Mouse (Mus musculus): ENCODE results near the gene 3110009E18Rik. TPM values are rescaled to one million over a fixed set of nuclear protein-coding genes. Genes with fewer than 3 reads are reported as not detected.

The 3110009E18Rik gene
- total RNA-seq, 4 experiments from 2014 or later: 4.8 to 7.3 (median 6.0) TPM

Other genes starting within 250 kb of the 3110009E18Rik start
- gene Tmem177, start 208.0 kb upstream of the 3110009E18Rik start, total RNA-seq (2022): 1 to 10 TPM; 7.0 to 9.3 (median 7.8) TPM
- under 1 TPM; 0.33 to 0.63 (median 0.53) TPM for gene Cfap221, start 124.0 kb upstream of the 3110009E18Rik start, total RNA-seq (2022)
- gene Sctr, start 114.3 kb upstream of the 3110009E18Rik start, total RNA-seq (2022): under 1 TPM in 2 of 4 experiments, not detected in 2; 0.52 to 0.63 TPM
- 1 to 10 TPM; 1.3 to 2.6 (median 2.2) TPM for gene Tmem37, start 47.1 kb upstream of the 3110009E18Rik start, total RNA-seq (2022)
- 100 to 1,000 TPM; 223 to 389 (median 294) TPM for gene Dbi, start 109 bp upstream of the 3110009E18Rik start, total RNA-seq (2022)
- gene Steap3, start 151.5 kb downstream of the 3110009E18Rik start, total RNA-seq (2022): 1 to 10 TPM; 5.6 to 7.5 (median 6.1) TPM
- 1 to 10 TPM; 4.6 to 5.2 (median 4.9) TPM for gene C1ql2, start 219.4 kb downstream of the 3110009E18Rik start, total RNA-seq (2022)

Measured in left cerebral cortex, adult 8-10 months (tissue).